Mouse (Mus musculus) embryonic facial prominence, embryonic 14.5 days (tissue): ENCODE data around the gene Mob3b. TPM values are rescaled to one million over a fixed set of nuclear protein-coding genes. Genes with fewer than 3 reads are reported as not detected.

Source experiments
- ATAC-seq: fragments of 200-750 bp; cut with Nextera tagmentation; 2 replicates; pipeline ENCODE4 v1.8.0; 2017; ENCODE audit warnings: low read depth, moderate number of reproducible peaks, moderate TSS enrichment
- DNase-seq: peaks from one replicate; pipeline ENCODE4 v3.0.0-alpha.2; 2015; ENCODE audit warnings: low spot score
- H3K27ac ChIP-seq: fragments of 300-500 bp; sonication (generic); replicated peaks from 2 replicates; pipeline ENCODE4 v1.5.1; 2014; ENCODE audit warnings: low read depth, mild to moderate bottlenecking, low read length, moderate library complexity
- H3K27me3 ChIP-seq: fragments of 300-500 bp; sonication (generic); replicated peaks from 2 replicates; pipeline ENCODE4 v1.6.1; 2014; ENCODE audit warnings: low read length; ENCODE audit not compliant: control insufficient read depth, insufficient read depth
- H3K36me3 ChIP-seq: fragments of 300-500 bp; sonication (generic); 2 replicates; pipeline ENCODE4 v1.6.1; 2014; ENCODE audit warnings: low read length, mixed read lengths; ENCODE audit not compliant: control insufficient read depth, insufficient read depth
- H3K4me1 ChIP-seq: fragments of 300-500 bp; sonication (generic); 2 replicates; pipeline ENCODE4 v1.6.1; 2014; ENCODE audit warnings: antibody characterized with exemption, low read length; ENCODE audit not compliant: control insufficient read depth, insufficient read depth
- H3K4me2 ChIP-seq: fragments of 300-500 bp; sonication (generic); 2 replicates; pipeline ENCODE4 v1.6.1; 2014; ENCODE audit warnings: low read depth, mild to moderate bottlenecking, low read length, moderate library complexity, mixed read lengths
- H3K4me3 ChIP-seq: fragments of 300-500 bp; sonication (generic); 2 replicates; pipeline ENCODE4 v1.5.1; 2014; ENCODE audit warnings: low read depth, mild to moderate bottlenecking, low read length
- H3K9ac ChIP-seq: fragments of 300-500 bp; sonication (generic); 2 replicates; pipeline ENCODE4 v1.6.1; 2014; ENCODE audit warnings: low read depth, mild to moderate bottlenecking, low read length, moderate library complexity, mixed read lengths
- H3K9me3 ChIP-seq: fragments of 300-500 bp; sonication (generic); 2 replicates; pipeline ENCODE4 v1.6.1; 2016; ENCODE audit warnings: low read length; ENCODE audit not compliant: control insufficient read depth
- WGBS: fragments of 180-500 bp; shearing (Covaris S2); extraction: QIAGEN DNeasy Blood & Tissue Kit; methylation state at CpG from one replicate; pipeline ENCODE4 v1.1.7; 2014; 5-methylcytosine and 5-hydroxymethylcytosine counted together
- polyA plus RNA-seq: library from polyadenylated mRNA; unstranded; fragments of >200 nt; fragmentation: Nextera tagmentation; extraction: Ambion mirVana; gene quantifications from 2 replicates; pipeline ENCODE4 v1.2.1, GENCODE M21; 2014

Mob3b gene
- polyA plus RNA-seq, 1 experiment from 2014 or later, result 6.3 TPM

GRCm38 (mm10) chr4:35140317-35140716 is 17.0 kb downstream of the Mob3b start:
- Histone ChIP-seq H3K4me2 (no peak overlapping the region), H3K9me3 (no peaks in the 10 kb centered on the region), H3K4me1 (peaks cover 16% of the 10 kb centered on the region; the same call in 1 of the 2 replicates), H3K9ac (no peak overlapping the region), H3K27me3 (no peaks in the 10 kb centered on the region), H3K27ac (no peak overlapping the region), H3K36me3 (no peaks in the 10 kb centered on the region), H3K4me3 (no peak overlapping the region)
- WGBS, result 62% methylated on average over 6 of the region's 6 CpGs
- ATAC-seq (no peak), DNase-seq (peak; percentile 17)

GRCm38 (mm10) chr4:35138077-35138476 is 19.2 kb downstream of the Mob3b start:
- ATAC-seq, result no peak
- WGBS, result 39% methylated on average over 6 of the region's 6 CpGs
- Histone ChIP-seq H3K4me1 (0 out of 2 replicates have a peak, but pooled peaks cover 4% of the 10 kb centered on the region), H3K4me2 (no peak overlapping the region), H3K27ac (no peak overlapping the region), H3K36me3 (no peaks in the 10 kb centered on the region), H3K27me3 (no peaks in the 10 kb centered on the region), H3K9ac (no peak overlapping the region), H3K4me3 (no peak overlapping the region), H3K9me3 (no peaks in the 10 kb centered on the region)
- DNase-seq, result no peak

- no peaks in the 10 kb centered on the region for H3K9me3 ChIP-seq
- H3K4me2 ChIP-seq, result no peak overlapping the region
- H3K4me1 ChIP-seq, result 0 out of 2 replicates have a peak, but pooled peaks cover 4% of the 10 kb centered on the region
- no peak for DNase-seq
- H3K27me3 ChIP-seq, result no peaks in the 10 kb centered on the region
- WGBS, result 84% methylated on average over 8 of the region's 8 CpGs
- no peak for ATAC-seq
- H3K9ac ChIP-seq, result no peak overlapping the region
- H3K36me3 ChIP-seq, result no peaks in the 10 kb centered on the region
- H3K27ac ChIP-seq, result no peak overlapping the region
- no peak overlapping the region for H3K4me3 ChIP-seq
Measured at GRCm38 (mm10) chr4:35136996-35137395, 20.3 kb downstream of the Mob3b start.

- 55% methylated on average over 4 of the region's 4 CpGs for WGBS
- no peaks in the 10 kb centered on the region for H3K9me3 ChIP-seq
- ATAC-seq (no peak), DNase-seq (no peak)
- no peaks in the 10 kb centered on the region for H3K36me3 ChIP-seq
- no peak overlapping the region for H3K27ac ChIP-seq
- no peak overlapping the region for H3K4me3 ChIP-seq
- H3K4me2 ChIP-seq, result no peak overlapping the region
- no peaks in the 10 kb centered on the region for H3K27me3 ChIP-seq
- 0 out of 2 replicates have a peak, but pooled peaks cover 4% of the 10 kb centered on the region for H3K4me1 ChIP-seq
- H3K9ac ChIP-seq, result no peak overlapping the region
Measured at GRCm38 (mm10) chr4:35135806-35136205, 21.5 kb downstream of the Mob3b start.

DNA sequence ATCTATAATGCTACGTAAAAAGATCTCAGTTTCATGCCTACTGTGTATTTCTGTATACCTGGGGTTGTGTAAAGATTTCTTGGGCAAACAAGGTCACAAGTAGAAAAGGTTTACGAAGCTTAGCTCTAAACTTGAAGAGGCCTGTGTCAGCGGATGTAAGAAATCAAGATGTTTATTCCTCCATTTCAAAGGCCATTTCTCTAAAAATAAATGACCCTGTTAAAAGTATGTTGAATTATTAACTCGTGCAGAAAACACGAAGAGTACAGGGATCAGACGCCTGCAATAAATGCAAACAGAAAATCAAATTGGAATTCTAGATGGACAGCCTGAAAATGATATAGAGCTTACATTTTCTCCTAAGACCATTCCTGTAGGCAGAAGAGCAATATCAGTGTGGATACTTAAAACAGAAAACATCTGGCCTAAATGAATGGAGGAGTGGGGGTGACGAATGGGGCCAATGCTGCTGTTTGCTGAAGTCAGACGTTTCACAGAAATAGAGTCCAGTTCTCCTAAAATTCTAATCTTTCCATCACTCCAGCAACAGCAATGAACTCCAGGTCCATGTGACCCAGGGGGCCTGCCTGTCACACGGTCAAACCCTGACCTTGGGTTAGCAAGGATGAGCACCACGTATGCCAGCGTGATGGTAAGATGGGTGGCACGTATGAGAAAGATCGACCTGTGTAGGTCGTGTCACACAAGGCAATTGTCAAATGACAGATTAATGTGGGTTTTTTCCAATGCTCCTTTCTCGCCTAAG is 22.3 kb downstream of the Mob3b start:
- DNase-seq (no peak), ATAC-seq (no peak)
- Histone ChIP-seq H3K9ac (no peak overlapping the region), H3K4me2 (no peak overlapping the region), H3K4me3 (no peak overlapping the region), H3K27ac (no peak overlapping the region), H3K36me3 (no peaks in the 10 kb centered on the region), H3K4me1 (peaks cover 4% of the 10 kb centered on the region; the same call in 1 of the 2 replicates), H3K9me3 (no peaks in the 10 kb centered on the region), H3K27me3 (no peaks in the 10 kb centered on the region)
- 71% methylated on average over 15 of the region's 15 CpGs for WGBS

DNA sequence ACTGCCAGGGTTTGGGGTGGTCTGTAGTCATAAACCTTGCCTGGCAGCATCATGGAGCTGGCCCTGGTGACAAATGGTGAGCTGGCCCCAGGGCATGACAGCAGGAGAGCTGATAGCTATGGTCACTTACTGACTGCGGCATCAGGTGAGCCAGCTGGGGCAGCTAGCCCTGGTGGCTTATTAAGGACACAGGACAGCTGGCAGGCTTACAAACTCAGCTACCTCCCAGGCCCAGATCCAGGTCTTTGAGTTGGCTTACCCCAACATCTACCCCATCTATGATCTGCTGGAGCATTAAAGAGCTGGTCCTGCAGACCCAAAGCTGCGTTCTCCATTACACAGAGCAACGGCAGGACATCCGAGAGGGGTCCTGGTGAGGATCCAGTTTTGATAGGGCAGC is 23.9 kb downstream of the Mob3b start:
- 81% methylated on average over 4 of the region's 4 CpGs for WGBS
- DNase-seq (no peak), ATAC-seq (no peak)
- Histone ChIP-seq H3K9me3 (no peaks in the 10 kb centered on the region), H3K27me3 (no peaks in the 10 kb centered on the region), H3K4me3 (no peak overlapping the region), H3K36me3 (no peaks in the 10 kb centered on the region), H3K4me1 (peaks cover 4% of the 10 kb centered on the region; the same call in 1 of the 2 replicates), H3K9ac (no peak overlapping the region), H3K27ac (no peak overlapping the region), H3K4me2 (no peak overlapping the region)

- Histone ChIP-seq H3K9me3 (no peaks in the 10 kb centered on the region), H3K36me3 (no peaks in the 10 kb centered on the region), H3K4me3 (no peak overlapping the region), H3K9ac (no peak overlapping the region), H3K4me2 (no peak overlapping the region), H3K27ac (no peak overlapping the region), H3K4me1 (no peaks in the 10 kb centered on the region; the same call in 1 of the 2 replicates), H3K27me3 (no peaks in the 10 kb centered on the region)
- ATAC-seq (no peak), DNase-seq (no peak)
- 91% methylated on average over 4 of the region's 4 CpGs for WGBS
Measured at GRCm38 (mm10) chr4:35131592-35131991, 25.7 kb downstream of the Mob3b start.

DNA sequence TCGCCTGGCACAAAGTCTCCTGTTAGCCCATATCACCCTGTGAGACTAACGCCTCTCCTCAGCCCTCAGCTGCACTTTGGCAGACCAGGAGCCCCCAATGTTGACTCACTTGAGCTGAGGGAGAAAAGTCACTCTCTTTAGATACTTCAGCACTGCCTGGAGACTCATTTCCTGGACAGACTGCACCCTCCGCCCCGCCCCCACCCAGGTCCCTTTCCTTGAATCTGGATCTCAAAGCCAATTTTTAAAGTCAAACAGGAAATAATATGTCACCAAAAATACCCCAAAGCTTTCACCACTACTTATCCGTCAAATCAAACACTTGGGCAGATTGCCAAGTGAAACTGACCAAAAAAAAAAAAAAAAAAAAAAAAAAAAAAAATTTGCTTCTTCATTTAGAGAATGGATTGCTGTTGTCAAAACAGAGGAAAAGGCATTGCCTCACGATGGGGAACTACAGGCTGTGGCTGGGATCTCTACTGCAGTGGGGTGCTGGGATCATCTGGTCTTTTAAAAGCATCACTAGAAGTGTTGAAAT is 26.8 kb downstream of the Mob3b start:
- H3K27ac ChIP-seq, result no peak overlapping the region
- H3K4me3 ChIP-seq, result no peak overlapping the region
- WGBS, result 46% methylated on average over 6 of the region's 6 CpGs
- no peaks in the 10 kb centered on the region for H3K27me3 ChIP-seq
- H3K4me1 ChIP-seq, result no peaks in the 10 kb centered on the region; the same call in 1 of the 2 replicates
- no peaks in the 10 kb centered on the region for H3K36me3 ChIP-seq
- no peak overlapping the region for H3K4me2 ChIP-seq
- ATAC-seq, result no peak
- no peak for DNase-seq
- no peaks in the 10 kb centered on the region for H3K9me3 ChIP-seq
- H3K9ac ChIP-seq, result no peak overlapping the region

GRCm38 (mm10) chr4:35127759-35128158 is 29.5 kb downstream of the Mob3b start:
- Histone ChIP-seq H3K27me3 (no peaks in the 10 kb centered on the region), H3K4me3 (no peak overlapping the region), H3K4me2 (no peak overlapping the region), H3K9ac (no peak overlapping the region), H3K9me3 (no peaks in the 10 kb centered on the region), H3K36me3 (no peaks in the 10 kb centered on the region), H3K4me1 (no peaks in the 10 kb centered on the region; the same call in 1 of the 2 replicates), H3K27ac (no peak overlapping the region)
- DNase-seq (no peak), ATAC-seq (no peak)
- 74% methylated on average over 6 of the region's 6 CpGs for WGBS
